Mouse (Mus musculus) E14TG2a.4 (cell line): ENCODE data around the gene Rasgef1b.

ENCODE experiments used
- CTCF ChIP-seq: conservative IDR thresholded peaks from 2 replicates; pipeline ENCODE4 v1.5.1; 2014; ENCODE audit warnings: low read length
- NANOG ChIP-seq: IDR thresholded peaks from 2 replicates; pipeline ENCODE4 v1.6.1; 2014; ENCODE audit warnings: borderline replicate concordance, low read length, mixed read lengths
- POU5F1 ChIP-seq: IDR thresholded peaks from 2 replicates; pipeline ENCODE4 v1.6.1; 2014; ENCODE audit warnings: low read length, borderline replicate concordance

DNA sequence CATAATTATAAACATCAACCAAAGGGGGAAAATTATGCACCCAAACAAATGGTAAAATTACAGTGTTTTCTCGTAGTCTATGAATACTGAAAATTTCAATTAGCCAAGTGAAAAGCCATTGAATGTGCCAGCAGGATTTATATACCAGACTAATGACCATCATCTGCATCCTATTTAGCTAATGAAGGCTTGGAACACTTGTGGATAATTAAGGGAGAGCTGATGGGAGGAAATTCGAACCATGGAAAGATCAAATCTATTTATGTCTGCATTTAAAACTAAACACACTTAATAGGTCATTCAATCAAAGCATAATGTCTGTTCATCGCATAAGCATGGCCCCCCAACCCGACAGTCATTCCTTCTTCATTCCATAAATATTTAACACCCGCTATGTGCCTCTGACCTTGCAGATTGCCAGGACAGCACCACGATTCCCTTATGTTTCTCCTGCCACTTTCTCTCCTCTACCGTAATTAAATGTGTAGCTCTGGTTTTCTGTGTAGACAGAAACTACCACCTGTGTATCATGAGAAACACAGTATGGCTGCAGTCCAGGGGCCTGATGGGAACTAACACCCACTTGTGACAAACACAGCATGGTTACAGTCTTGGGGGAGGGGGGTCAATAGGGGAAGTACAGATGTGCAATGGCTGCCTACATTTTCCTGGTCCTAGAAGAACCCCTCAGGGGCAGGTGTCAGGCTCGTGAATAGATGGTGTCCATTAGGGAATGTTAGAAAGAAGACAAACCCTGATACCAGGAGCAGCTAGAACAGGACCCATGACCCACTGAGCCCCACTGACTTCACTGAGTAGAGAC lies 164.2 kb downstream of the Rasgef1b start:
- TF ChIP-seq CTCF (no peak), POU5F1 (no peak), NANOG (no peak)
